In the genomic region with DNA sequence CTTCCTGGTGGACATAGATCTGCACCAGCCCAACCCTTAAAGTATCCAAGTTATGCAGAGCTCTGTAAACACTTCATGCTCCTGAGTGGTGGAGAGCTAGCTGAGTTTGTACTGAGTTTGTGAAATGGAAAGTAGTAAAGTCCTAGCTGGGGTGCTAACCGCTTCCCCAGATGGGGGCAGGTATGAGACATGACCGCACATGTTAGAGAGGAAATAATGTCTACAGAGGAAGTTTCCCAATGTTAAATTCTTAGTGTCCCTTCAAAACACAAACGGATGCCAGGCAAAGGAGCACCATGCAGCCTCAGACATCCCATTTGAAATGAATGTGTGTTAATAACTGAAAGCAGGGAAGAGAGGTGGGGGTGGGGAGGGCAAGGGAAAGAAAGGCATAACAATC, we compare ENCODE assay signal across 24 mouse cellular contexts. TPM values are rescaled to one million over a fixed set of nuclear protein-coding genes. Genes with fewer than 3 reads are reported as not detected.
DNase-seq lines count a peak whose midpoint lies in the region; ATAC-seq lines count a peak whose summit lies in the region.
"Had no signal": no experiment of that assay in that cellular context is flagged by ENCODE, and none has a peak within 500 bp of the region (broad histone marks: within the 10 kb centered on the region; RNA-seq: fewer than 3 reads in every experiment).

No protein-coding gene starts in this region.

- H3K4me2 ChIP-seq in heart, embryonic 11.5 days, result no peak overlapping the region
- H3K4me2 ChIP-seq in lung, embryonic 15.5 days, result no peak overlapping the region
- H3K4me2 ChIP-seq: embryonic facial prominence, embryonic 13.5 days; forebrain, embryonic 13.5 days; heart, embryonic 12.5 days; hindbrain, embryonic 14.5 days had no signal

- H3K9me3 ChIP-seq in heart, embryonic 11.5 days (replicated peaks; ENCODE audit: control insufficient read depth, low read length), result no peaks in the 10 kb centered on the region
- no peaks in the 10 kb centered on the region for H3K9me3 ChIP-seq in lung, embryonic 15.5 days
- H3K9me3 ChIP-seq: embryonic facial prominence, embryonic 13.5 days; forebrain, embryonic 13.5 days; heart, embryonic 12.5 days; hindbrain, embryonic 10.5 days had no signal

- H3K4me3 ChIP-seq in heart, embryonic 11.5 days (ENCODE audit: low read depth, low read length), result no peak overlapping the region
- H3K4me3 ChIP-seq in lung, embryonic 15.5 days, result no peak overlapping the region
- H3K4me3 ChIP-seq: embryonic facial prominence, embryonic 13.5 days; forebrain, embryonic 13.5 days; heart, embryonic 12.5 days; hindbrain, embryonic 10.5 days had no signal

- H3K27me3 ChIP-seq in heart, embryonic 11.5 days (ENCODE audit: control insufficient read depth, insufficient read depth, low read length), result no peaks in the 10 kb centered on the region
- H3K27me3 ChIP-seq in lung, embryonic 15.5 days, result no peaks in the 10 kb centered on the region
- H3K27me3 ChIP-seq: embryonic facial prominence, embryonic 13.5 days; forebrain, embryonic 13.5 days; heart, embryonic 12.5 days had no signal

- peak; percentile 75 for DNase-seq in heart, adult 11 months
- DNase-seq in lung, postnatal 36 days, result no peak
- DNase-seq in 416B (ENCODE audit: low read depth), result peak; percentile 47
- no peak for DNase-seq in right cerebral cortex, postnatal 25 days
- DNase-seq: adrenal gland, adult 8-10 months; adrenal gland, postnatal 36 days; cerebellum, adult 2 months; cerebellum, postnatal 14 days; forebrain, postnatal 0 days; gastrocnemius, postnatal 14 days had no signal

- ATAC-seq in heart, embryonic 11.5 days (replicated peaks; ENCODE audit: insufficient number of reproducible peaks, low FRiP score, low TSS enrichment), result no peak
- ATAC-seq in lung, embryonic 15.5 days (ENCODE audit: borderline replicate concordance, extremely low read depth, low FRiP score, low TSS enrichment), result no peak
- peak; percentile 64 for ATAC-seq in megakaryocyte, adult 5-6 weeks (ENCODE audit: poor library complexity, severe bottlenecking)
- ATAC-seq: forebrain, embryonic 13.5 days; forebrain, postnatal 0 days; Patski had no signal

- no peak overlapping the region for H3K27ac ChIP-seq in heart, embryonic 11.5 days (ENCODE audit: low read depth, low read length)
- peak overlapping the region; percentile 78 for H3K27ac ChIP-seq in lung, embryonic 15.5 days
- H3K27ac ChIP-seq: forebrain, embryonic 13.5 days; hindbrain, embryonic 10.5 days; hindbrain, embryonic 14.5 days had no signal

- 76% methylated on average over 3 of the region's 3 CpGs for WGBS in heart, embryonic 11.5 days (ENCODE audit: insufficient replicate concordance)
- 48% methylated on average over 3 of the region's 3 CpGs for WGBS in lung, embryonic 15.5 days

- peaks cover 25% of the 10 kb centered on the region for H3K4me1 ChIP-seq in heart, embryonic 11.5 days (ENCODE audit: control insufficient read depth, insufficient read depth, low read length)
- H3K4me1 ChIP-seq in lung, embryonic 15.5 days, result peaks cover 58% of the 10 kb centered on the region

- no peaks in the 10 kb centered on the region for H3K36me3 ChIP-seq in heart, embryonic 11.5 days (ENCODE audit: control insufficient read depth, insufficient read depth, low read length)
- no peaks in the 10 kb centered on the region for H3K36me3 ChIP-seq in lung, embryonic 15.5 days
- H3K36me3 ChIP-seq: embryonic facial prominence, embryonic 13.5 days; heart, embryonic 12.5 days; hindbrain, embryonic 10.5 days had no signal

- no peak overlapping the region for H3K9ac ChIP-seq in heart, embryonic 11.5 days (ENCODE audit: low read depth, low read length)
- H3K9ac ChIP-seq in lung, embryonic 15.5 days, result no peak overlapping the region
- H3K9ac ChIP-seq: embryonic facial prominence, embryonic 13.5 days; forebrain, embryonic 13.5 days; forebrain, postnatal 0 days; heart, embryonic 12.5 days; hindbrain, embryonic 14.5 days had no signal

RNA-seq across cellular contexts. Expression of gene Fam170b, which starts 9.9 kb away (rescaled TPM):
- not detected in 2 replicates for polyA plus RNA-seq in heart, embryonic 11.5 days (2014; fragmentation: Nextera tagmentation; extraction: Ambion mirVana)
- polyA plus RNA-seq in lung, embryonic 15.5 days (2015; fragmentation: Nextera tagmentation; extraction: Ambion mirVana), result 0.11 and 0.13 TPM in 2 replicates
- not detected in 2 replicates for total RNA-seq in megakaryocyte, adult 5-6 weeks (2015)
- not detected in 2 replicates for total RNA-seq in megakaryocyte, adult 5-6 weeks (2017)
- total RNA-seq: CH12.LX; forebrain, postnatal 0 days; gastrocnemius, adult 18-20 months; gastrocnemius, postnatal 14 days; heart, postnatal 25 days had no signal
- polyA plus RNA-seq: cerebellum, adult 2 months; cortical plate, adult 2 months; embryonic facial prominence, embryonic 13.5 days; forebrain, embryonic 13.5 days; forebrain, postnatal 0 days; heart, embryonic 16.5 days; hindbrain, embryonic 10.5 days; hindbrain, embryonic 14.5 days; Patski had no signal

RNA-seq across cellular contexts. Expression of gene Vstm4, which starts 32.7 kb away (rescaled TPM):
- 9.7 and 12.5 TPM in 2 replicates for polyA plus RNA-seq in heart, embryonic 11.5 days (2014; fragmentation: Nextera tagmentation; extraction: Ambion mirVana)
- polyA plus RNA-seq in lung, embryonic 15.5 days (2015; fragmentation: Nextera tagmentation; extraction: Ambion mirVana), result 60.1 and 62.8 TPM in 2 replicates
- total RNA-seq in megakaryocyte, adult 5-6 weeks (2015), result not detected in 2 replicates
- total RNA-seq in megakaryocyte, adult 5-6 weeks (2017), result not detected in 2 replicates
- total RNA-seq: CH12.LX had no signal
- polyA plus RNA-seq: Patski had no signal

RNA-seq across cellular contexts. Expression of gene Tmem273, which starts 38.1 kb away (rescaled TPM):
- 0.44 and 0.63 TPM in 2 replicates for polyA plus RNA-seq in heart, embryonic 11.5 days (2014; fragmentation: Nextera tagmentation; extraction: Ambion mirVana)
- polyA plus RNA-seq in lung, embryonic 15.5 days (2015; fragmentation: Nextera tagmentation; extraction: Ambion mirVana), result 0.77 and 0.98 TPM in 2 replicates
- 12.3 and 15.3 TPM in 2 replicates for total RNA-seq in megakaryocyte, adult 5-6 weeks (2015)
- total RNA-seq in megakaryocyte, adult 5-6 weeks (2017), result 7.8 and 10.1 TPM in 2 replicates
- total RNA-seq: forebrain, postnatal 0 days; gastrocnemius, adult 18-20 months had no signal
- polyA plus RNA-seq: Patski had no signal

Comparison
In these comparisons a context has a peak if more than half of its experiments do, and no peak if none do; other contexts are left out.
1. DNase-seq: peak in heart, adult 11 months (single experiment) and 416B (single experiment); none in lung, postnatal 36 days (single experiment) and right cerebral cortex, postnatal 25 days (single experiment).